Mouse (Mus musculus): Measurements from ENCODE around the gene Crtc3. TPM values are rescaled to one million over a fixed set of nuclear protein-coding genes. Genes with fewer than 3 reads are reported as not detected.

Gene Crtc3
- total and polyA plus RNA-seq, 3 experiments, result 13.6 to 71.9 (median 34.4) TPM

DNA sequence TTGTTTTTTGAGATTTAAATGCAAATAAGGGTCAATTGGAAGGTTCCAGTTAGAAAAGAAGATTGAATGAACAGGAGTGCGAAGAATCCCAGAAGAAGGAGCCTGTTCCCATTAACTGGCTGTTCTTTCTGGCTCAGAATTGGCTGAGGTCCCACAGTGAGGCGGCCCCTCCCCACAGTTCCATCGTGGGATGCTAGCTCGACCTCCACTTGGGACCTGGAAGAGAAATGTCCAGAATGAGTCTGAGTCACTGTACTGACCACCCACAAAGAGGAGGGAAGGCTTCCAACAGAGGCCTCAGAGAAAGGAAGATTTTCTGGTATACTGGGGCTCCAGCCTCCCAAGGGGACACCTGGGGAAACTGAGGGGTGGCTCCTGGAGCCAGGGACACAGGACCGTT, 130.1 kb downstream of the Crtc3 start:
- Histone ChIP-seq H3K9me3 (replicated peaks) (no peaks in the 10 kb centered on the region), H3K4me3 (ENCODE audit: low read depth, low read length) (no peak overlapping the region), H3K27me3 (ENCODE audit: insufficient read depth, low read length) (peaks cover 11% of the 10 kb centered on the region; the same call in 1 of the 2 replicates)

DNA sequence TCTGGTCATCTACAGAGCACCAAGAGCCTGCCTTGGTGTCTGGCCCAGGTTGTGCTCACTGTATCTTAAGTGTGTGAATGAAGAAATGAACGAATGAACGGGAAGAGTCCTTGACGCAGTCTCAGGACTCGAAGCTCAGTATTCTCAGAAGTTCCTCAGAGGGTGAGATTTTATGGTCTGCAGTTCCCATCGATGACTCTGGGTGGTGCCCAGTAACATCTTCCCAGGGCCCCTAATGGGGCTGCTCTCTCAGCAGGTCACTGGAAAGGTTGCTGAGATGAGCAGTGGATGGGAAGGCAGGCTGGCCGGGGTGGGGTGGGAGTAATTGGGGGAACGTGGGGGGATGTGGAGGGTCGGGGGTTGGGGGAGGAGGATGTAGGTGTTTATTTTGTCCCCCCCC, 130.6 kb downstream of the Crtc3 start:
- Histone ChIP-seq H3K27me3 (ENCODE audit: insufficient read depth, low read length) (peaks cover 11% of the 10 kb centered on the region; the same call in 1 of the 2 replicates), H3K4me3 (ENCODE audit: low read depth, low read length) (no peak overlapping the region), H3K4me1 (ENCODE audit: insufficient read depth, low read depth, low read length) (peaks cover 41% of the 10 kb centered on the region), H3K36me3 (replicated peaks) (no peaks in the 10 kb centered on the region), H3K9me3 (replicated peaks) (no peaks in the 10 kb centered on the region)
- TF ChIP-seq TAL1 (conservative IDR thresholded peaks at IDR 0.05; ENCODE audit: low read depth, low read length) (no peak), GATA2 (IDR thresholded peaks at IDR 0.05; ENCODE audit: borderline replicate concordance, low read depth, low read length) (no peak), GATA1 (IDR thresholded peaks at IDR 0.05; ENCODE audit: borderline replicate concordance, low read length) (no peak), POLR2AphosphoS5 (IDR thresholded peaks at IDR 0.05; ENCODE audit: insufficient replicate concordance, low read depth, low read length) (no peak), CTCF (IDR thresholded peaks at IDR 0.05; ENCODE audit: low read depth, low read length) (no peak)
- DNase-seq (ENCODE audit: low spot score) (peak; percentile 58), ATAC-seq (ENCODE audit: extremely low read depth, insufficient number of reproducible peaks, low FRiP score, poor library complexity, severe bottlenecking) (no peak)

More for the DNA sequence above, 130.1 kb downstream of the Crtc3 start:
- Histone ChIP-seq H3K36me3 (replicated peaks) (no peaks in the 10 kb centered on the region), H3K4me1 (ENCODE audit: insufficient read depth, low read depth, low read length) (peaks cover 41% of the 10 kb centered on the region)
- TF ChIP-seq POLR2AphosphoS5 (IDR thresholded peaks at IDR 0.05; ENCODE audit: insufficient replicate concordance, low read depth, low read length) (no peak), CTCF (IDR thresholded peaks at IDR 0.05; ENCODE audit: low read depth, low read length) (no peak), TAL1 (conservative IDR thresholded peaks at IDR 0.05; ENCODE audit: low read depth, low read length) (no peak), GATA1 (IDR thresholded peaks at IDR 0.05; ENCODE audit: borderline replicate concordance, low read length) (no peak), GATA2 (IDR thresholded peaks at IDR 0.05; ENCODE audit: borderline replicate concordance, low read depth, low read length) (no peak)
- DNase-seq (ENCODE audit: low spot score) (no peak), ATAC-seq (ENCODE audit: extremely low read depth, insufficient number of reproducible peaks, low FRiP score, poor library complexity, severe bottlenecking) (no peak)

DNA sequence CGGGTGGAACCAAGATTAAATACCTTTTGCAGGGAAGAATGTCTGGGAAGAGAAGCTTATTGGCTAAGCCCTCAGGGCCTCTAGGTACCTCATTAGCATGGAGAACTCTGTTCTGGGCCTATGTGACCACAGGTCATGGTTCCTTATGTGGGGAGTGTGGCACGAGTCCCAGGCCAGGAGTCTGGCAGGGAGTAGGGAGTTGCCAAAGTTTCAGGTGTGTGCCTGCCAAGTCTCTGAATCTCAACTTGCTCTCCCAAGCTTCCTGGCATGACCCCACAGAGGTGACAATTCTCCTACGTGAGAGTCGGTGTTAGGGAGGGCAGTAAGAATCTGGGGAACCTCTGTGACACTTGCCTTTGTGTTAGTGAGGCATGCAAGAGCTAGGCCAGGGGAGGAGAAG, 131.5 kb downstream of the Crtc3 start:
- no peaks in the 10 kb centered on the region for H3K9me3 ChIP-seq (replicated peaks)
- DNase-seq (ENCODE audit: low spot score) (no peak), ATAC-seq (ENCODE audit: extremely low read depth, insufficient number of reproducible peaks, low FRiP score, poor library complexity, severe bottlenecking) (no peak)
- H3K27me3 ChIP-seq (ENCODE audit: insufficient read depth, low read length), result peaks cover 9% of the 10 kb centered on the region; the same call in 1 of the 2 replicates
- no peaks in the 10 kb centered on the region for H3K36me3 ChIP-seq (replicated peaks)
- H3K4me3 ChIP-seq (ENCODE audit: low read depth, low read length), result no peak overlapping the region
- TF ChIP-seq POLR2AphosphoS5 (IDR thresholded peaks at IDR 0.05; ENCODE audit: insufficient replicate concordance, low read depth, low read length), result no peak
- TF ChIP-seq CTCF (IDR thresholded peaks at IDR 0.05; ENCODE audit: low read depth, low read length), result no peak
- peaks cover 40% of the 10 kb centered on the region for H3K4me1 ChIP-seq (ENCODE audit: insufficient read depth, low read depth, low read length)

GRCm38 (mm10) chr7:80556166-80556565, 132.5 kb downstream of the Crtc3 start:
- ATAC-seq (ENCODE audit: extremely low read depth, insufficient number of reproducible peaks, low FRiP score, poor library complexity, severe bottlenecking) (no peak), DNase-seq (ENCODE audit: low spot score) (no peak)
- Histone ChIP-seq H3K9me3 (replicated peaks) (no peaks in the 10 kb centered on the region), H3K27me3 (ENCODE audit: insufficient read depth, low read length) (peaks cover 2% of the 10 kb centered on the region; the same call in 1 of the 2 replicates), H3K36me3 (replicated peaks) (no peaks in the 10 kb centered on the region), H3K4me3 (ENCODE audit: low read depth, low read length) (no peak overlapping the region), H3K4me1 (ENCODE audit: insufficient read depth, low read depth, low read length) (peaks cover 31% of the 10 kb centered on the region)
- TF ChIP-seq GATA2 (IDR thresholded peaks at IDR 0.05; ENCODE audit: borderline replicate concordance, low read depth, low read length) (no peak), TAL1 (conservative IDR thresholded peaks at IDR 0.05; ENCODE audit: low read depth, low read length) (no peak), CTCF (IDR thresholded peaks at IDR 0.05; ENCODE audit: low read depth, low read length) (no peak), POLR2AphosphoS5 (IDR thresholded peaks at IDR 0.05; ENCODE audit: insufficient replicate concordance, low read depth, low read length) (no peak), GATA1 (IDR thresholded peaks at IDR 0.05; ENCODE audit: borderline replicate concordance, low read length) (no peak)

DNA sequence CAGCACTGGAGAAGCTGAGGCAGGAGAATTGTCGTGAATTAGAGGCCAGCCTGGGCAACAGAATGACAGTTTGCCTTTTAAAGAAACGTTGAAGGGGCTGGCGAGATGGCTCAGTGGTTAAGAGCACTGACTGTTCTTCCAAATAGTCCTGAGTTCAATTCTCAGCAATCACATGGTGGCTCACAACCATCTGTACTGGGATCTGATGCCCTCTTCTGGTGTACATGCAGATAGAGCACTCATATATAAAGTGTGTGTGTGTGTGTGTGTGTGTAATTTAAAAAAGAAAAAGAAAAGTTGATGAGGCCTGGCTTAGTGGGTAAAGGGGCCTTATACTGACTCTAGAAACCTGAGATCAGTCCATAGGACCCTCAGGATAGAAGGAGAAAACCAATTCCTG, 133.5 kb downstream of the Crtc3 start:
- Histone ChIP-seq H3K4me3 (ENCODE audit: low read depth, low read length) (no peak overlapping the region), H3K27me3 (ENCODE audit: insufficient read depth, low read length) (peaks cover 2% of the 10 kb centered on the region; the same call in 1 of the 2 replicates), H3K9me3 (replicated peaks) (no peaks in the 10 kb centered on the region), H3K4me1 (ENCODE audit: insufficient read depth, low read depth, low read length) (peaks cover 26% of the 10 kb centered on the region), H3K36me3 (replicated peaks) (no peaks in the 10 kb centered on the region)
- DNase-seq (ENCODE audit: low spot score), result no peak
- TF ChIP-seq GATA1 (IDR thresholded peaks at IDR 0.05; ENCODE audit: borderline replicate concordance, low read length) (no peak), TAL1 (conservative IDR thresholded peaks at IDR 0.05; ENCODE audit: low read depth, low read length) (no peak)
- no peak for ATAC-seq (ENCODE audit: extremely low read depth, insufficient number of reproducible peaks, low FRiP score, poor library complexity, severe bottlenecking)

GRCm38 (mm10) chr7:80554180-80555021, 134.3 kb downstream of the Crtc3 start:
- Histone ChIP-seq H3K27me3 (ENCODE audit: insufficient read depth, low read length) (no peaks in the 10 kb centered on the region), H3K9me3 (replicated peaks) (no peaks in the 10 kb centered on the region), H3K36me3 (replicated peaks) (no peaks in the 10 kb centered on the region), H3K4me1 (ENCODE audit: insufficient read depth, low read depth, low read length) (peaks cover 26% of the 10 kb centered on the region), H3K4me3 (ENCODE audit: low read depth, low read length) (no peak overlapping the region)
- DNase-seq (ENCODE audit: low spot score) (no peak), ATAC-seq (ENCODE audit: extremely low read depth, insufficient number of reproducible peaks, low FRiP score, poor library complexity, severe bottlenecking) (no peak)
- TF ChIP-seq GATA1 (IDR thresholded peaks at IDR 0.05; ENCODE audit: borderline replicate concordance, low read length), result no peak
- no peak for TF ChIP-seq TAL1 (conservative IDR thresholded peaks at IDR 0.05; ENCODE audit: low read depth, low read length)
- TF ChIP-seq CTCF (IDR thresholded peaks at IDR 0.05; ENCODE audit: low read depth, low read length), result no peak
- TF ChIP-seq POLR2AphosphoS5 (IDR thresholded peaks at IDR 0.05; ENCODE audit: insufficient replicate concordance, low read depth, low read length), result no peak
- TF ChIP-seq GATA2 (IDR thresholded peaks at IDR 0.05; ENCODE audit: borderline replicate concordance, low read depth, low read length), result no peak

Measured in G1E (cell line).